Mouse (Mus musculus) embryonic facial prominence, embryonic 12.5 days (tissue): ENCODE measurements around the gene Ins1. TPM values are rescaled to one million over a fixed set of nuclear protein-coding genes. Genes with fewer than 3 reads are reported as not detected.

Source experiments
- ATAC-seq: fragments of 200-750 bp; cut with Nextera tagmentation; 2 replicates; pipeline ENCODE4 v1.8.0; 2017; ENCODE audit not compliant: insufficient number of reproducible peaks, insufficient read depth, low FRiP score, low TSS enrichment
- H3K27ac ChIP-seq: fragments of 300-500 bp; sonication (generic); 2 replicates; pipeline ENCODE4 v1.5.1; 2016; ENCODE audit warnings: mild to moderate bottlenecking
- H3K27me3 ChIP-seq: fragments of 300-500 bp; sonication (generic); 2 replicates; pipeline ENCODE4 v1.6.1; 2016; ENCODE audit warnings: mild to moderate bottlenecking, moderate library complexity
- H3K36me3 ChIP-seq: fragments of 300-500 bp; sonication (generic); 2 replicates; pipeline ENCODE4 v1.6.1; 2016; ENCODE audit warnings: mild to moderate bottlenecking
- H3K4me1 ChIP-seq: fragments of 300-500 bp; sonication (generic); 2 replicates; pipeline ENCODE4 v1.6.1; 2016
- H3K4me2 ChIP-seq: fragments of 300-500 bp; sonication (generic); replicated peaks from 2 replicates; pipeline ENCODE4 v1.6.1; 2016; ENCODE audit warnings: mild to moderate bottlenecking, moderate library complexity
- H3K4me3 ChIP-seq: fragments of 300-500 bp; sonication (generic); 2 replicates; pipeline ENCODE4 v1.5.1; 2016; ENCODE audit warnings: mild to moderate bottlenecking
- H3K9ac ChIP-seq: fragments of 300-500 bp; sonication (generic); 2 replicates; pipeline ENCODE4 v1.6.1; 2016; ENCODE audit warnings: mild to moderate bottlenecking, moderate library complexity
- H3K9me3 ChIP-seq: fragments of 300-500 bp; sonication (generic); 2 replicates; pipeline ENCODE4 v1.6.1; 2016; ENCODE audit warnings: mild to moderate bottlenecking, moderate library complexity
- polyA plus RNA-seq: library from polyadenylated mRNA; unstranded; fragments of >200 nt; fragmentation: Nextera tagmentation; extraction: Ambion mirVana; gene quantifications from 2 replicates; pipeline ENCODE4 v1.2.1, GENCODE M21; 2016

Ins1 gene
- polyA plus RNA-seq: not detected in 2 replicates

DNA sequence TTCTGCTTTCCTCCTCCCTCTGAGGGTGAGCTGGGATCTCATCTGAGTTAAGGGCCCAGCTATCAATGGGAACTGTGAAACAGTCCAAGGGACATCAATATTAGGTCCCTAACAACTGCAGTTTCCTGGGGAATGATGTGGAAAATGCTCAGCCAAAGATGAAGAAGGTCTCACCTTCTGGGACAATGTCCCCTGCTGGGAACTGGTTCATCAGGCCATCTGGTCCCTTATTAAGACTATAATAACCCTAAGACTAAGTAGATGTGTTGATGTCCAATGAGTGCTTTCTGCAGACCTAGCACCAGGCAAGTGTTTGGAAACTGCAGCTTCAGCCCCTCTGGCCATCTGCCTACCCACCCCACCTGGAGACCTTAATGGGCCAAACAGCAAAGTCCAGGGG is at the start of gene Ins1:
Gene Ins1 (plus strand): TSS at position 301 of the 400 bp plus-strand sequence.
- Histone ChIP-seq H3K4me3 (no peak within 1 kb of the TSS), H3K4me2 (no peak within 1 kb of the TSS), H3K36me3 (no peaks in the 10 kb centered on the region), H3K9ac (no peak within 1 kb of the TSS), H3K9me3 (no peaks in the 10 kb centered on the region), H3K27ac (no peak within 1 kb of the TSS), H3K27me3 (no peaks in the 10 kb centered on the region), H3K4me1 (no peaks in the 10 kb centered on the region)
- ATAC-seq: no peak
